Mouse (Mus musculus) myocyte (in vitro differentiated cells): ENCODE measurements around the gene Lrrc36. TPM values are rescaled to one million over a fixed set of nuclear protein-coding genes. Genes with fewer than 3 reads are reported as not detected.

Source experiments
- H3K27me3 ChIP-seq: one replicate; pipeline ENCODE4 v1.6.1; 2011; ENCODE audit not compliant: control insufficient read depth, insufficient read depth, insufficient read length
- H3K36me3 ChIP-seq: one replicate; pipeline ENCODE4 v1.6.1; 2011; ENCODE audit not compliant: control insufficient read depth, insufficient read depth
- H3K4me2 ChIP-seq: one replicate; pipeline ENCODE4 v1.6.1; 2011; ENCODE audit warnings: low read depth, control low read depth
- H3K4me3 ChIP-seq: one replicate; pipeline ENCODE4 v1.5.1; 2011; ENCODE audit warnings: mild to moderate bottlenecking, control low read depth, moderate library complexity
- H3K79me2 ChIP-seq: one replicate; pipeline ENCODE4 v1.6.1; 2011; ENCODE audit not compliant: control insufficient read depth, insufficient read depth
- H3ac ChIP-seq: one replicate; pipeline ENCODE4 v1.6.1; 2011; ENCODE audit not compliant: control insufficient read depth, insufficient read length
- CEBPB ChIP-seq: IDR thresholded peaks from 2 replicates; pipeline ENCODE4 v1.6.1; 2011; ENCODE audit warnings: mild to moderate bottlenecking, moderate library complexity; ENCODE audit not compliant: poor library complexity, insufficient read depth, severe bottlenecking
- E2F4 ChIP-seq: IDR thresholded peaks from one replicate; pipeline ENCODE4 v1.6.1; 2011; ENCODE audit warnings: mild to moderate bottlenecking, control low read depth, moderate library complexity; ENCODE audit not compliant: insufficient read depth
- MAX ChIP-seq: IDR thresholded peaks from one replicate; pipeline ENCODE4 v1.6.1; 2011; ENCODE audit warnings: low read depth, mild to moderate bottlenecking, control low read depth
- MYOD1 ChIP-seq, 3 experiments: IDR thresholded peaks; one replicate each; pipeline ENCODE4 v1.6.1; 2011; ENCODE audit warnings: control low read depth in 2 of 3, low read depth in 2 of 3, mild to moderate bottlenecking in 2 of 3, moderate library complexity in 1 of 3; ENCODE audit not compliant: insufficient read length in 2 of 3, control insufficient read depth in 1 of 3
- MYOG ChIP-seq, 3 experiments: IDR thresholded peaks; one replicate each; pipeline ENCODE4 v1.6.1; 2011; ENCODE audit warnings: control low read depth in 2 of 3, low read depth in 2 of 3, mild to moderate bottlenecking in 2 of 3; ENCODE audit not compliant: insufficient read length in 2 of 3, control insufficient read depth in 1 of 3, insufficient read depth in 1 of 3
- POLR2A ChIP-seq: IDR thresholded peaks from one replicate; pipeline ENCODE4 v1.6.1; 2011; ENCODE audit warnings: low read depth, mild to moderate bottlenecking, control low read depth, moderate library complexity; ENCODE audit not compliant: insufficient read length
- POLR2AphosphoS2 ChIP-seq: IDR thresholded peaks from one replicate; pipeline ENCODE4 v1.6.1; 2011; ENCODE audit warnings: low read depth, control low read depth; ENCODE audit not compliant: insufficient read length
- REST ChIP-seq: IDR thresholded peaks from one replicate; pipeline ENCODE4 v1.6.1; 2011; ENCODE audit warnings: mild to moderate bottlenecking, control low read depth, moderate library complexity; ENCODE audit not compliant: insufficient read depth, insufficient read length
- SRF ChIP-seq: IDR thresholded peaks from one replicate; pipeline ENCODE4 v1.6.1; 2011; ENCODE audit warnings: low read depth; ENCODE audit not compliant: control insufficient read depth, insufficient read length
- TCF12 ChIP-seq: IDR thresholded peaks from one replicate; pipeline ENCODE4 v1.6.1; 2011; ENCODE audit warnings: mild to moderate bottlenecking, control low read depth; ENCODE audit not compliant: poor library complexity, insufficient read depth, severe bottlenecking
- TCF3 ChIP-seq: IDR thresholded peaks from one replicate; pipeline ENCODE4 v1.6.1; 2011; ENCODE audit warnings: low read depth, control low read depth; ENCODE audit not compliant: insufficient read length
- USF1 ChIP-seq: IDR thresholded peaks from one replicate; pipeline ENCODE4 v1.6.1; 2011; ENCODE audit warnings: low read depth, mild to moderate bottlenecking, control low read depth, moderate library complexity
- polyA plus RNA-seq: library from polyadenylated mRNA; unstranded; fragments of >200 nt; fragmentation: generic; extraction: Trizol; gene quantifications from one replicate; pipeline ENCODE4 v1.2.1, GENCODE M21; 2012; ENCODE audit warnings: missing spikeins

Lrrc36 gene
- polyA plus RNA-seq, 1 experiment, result not detected

GRCm38 (mm10) chr8:105378673-105379072 is 34.7 kb upstream of the Lrrc36 start:
- Histone ChIP-seq H3K36me3 (no peaks in the 10 kb centered on the region), H3ac (no peak overlapping the region), H3K27me3 (no peaks in the 10 kb centered on the region), H3K4me3 (no peak overlapping the region), H3K79me2 (no peaks in the 10 kb centered on the region), H3K4me2 (no peak overlapping the region)
- peak in 1 of 3 experiments; percentile 33 for TF ChIP-seq MYOG (IDR thresholded peaks at IDR 0.05; ENCODE audit: control insufficient read depth in 1 of 3, insufficient read depth in 1 of 3, insufficient read length in 2 of 3, low read depth in 2 of 3)
- no peak for TF ChIP-seq POLR2AphosphoS2

DNA sequence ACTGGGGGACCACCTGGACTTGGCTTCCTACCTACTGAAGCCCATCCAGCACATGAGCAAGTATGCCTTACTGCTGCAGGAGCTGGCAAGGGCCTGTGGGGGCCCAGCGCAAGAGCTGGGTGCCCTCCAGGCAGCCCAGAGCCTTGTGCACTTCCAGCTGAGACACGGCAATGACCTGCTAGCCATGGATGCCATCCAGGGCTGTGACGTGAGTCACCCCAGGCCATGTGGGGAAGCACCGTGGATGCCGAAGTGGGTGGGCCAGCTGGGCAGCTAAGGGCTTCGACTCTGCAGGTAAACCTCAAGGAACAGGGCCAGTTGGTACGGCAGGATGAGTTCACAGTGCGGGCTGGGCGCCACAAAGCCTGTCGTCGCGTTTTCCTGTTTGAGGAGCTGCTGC is 33.1 kb upstream of the Lrrc36 start:
- H3K79me2 ChIP-seq, result no peaks in the 10 kb centered on the region
- no peaks in the 10 kb centered on the region for H3K27me3 ChIP-seq

DNA sequence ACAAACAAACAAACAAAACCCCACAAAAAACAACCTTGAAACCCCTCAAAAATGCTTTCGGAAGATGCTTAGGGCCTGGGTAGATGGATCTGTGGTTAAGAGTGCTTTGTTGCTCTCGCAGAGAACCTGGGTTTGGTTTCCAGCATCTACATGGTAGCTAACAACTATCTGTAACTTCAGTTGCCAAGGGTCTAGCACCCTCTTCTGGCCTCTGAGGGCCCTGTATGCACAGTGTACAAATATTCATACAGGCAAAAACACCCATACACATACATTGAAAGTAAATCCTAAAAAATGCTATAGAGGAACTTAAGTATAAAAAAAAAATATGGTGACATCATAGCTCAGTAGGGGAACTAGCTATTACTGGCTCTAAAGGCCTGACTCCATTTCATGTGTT is 29.3 kb upstream of the Lrrc36 start:
- Histone ChIP-seq H3K79me2 (no peaks in the 10 kb centered on the region), H3K4me3 (no peak overlapping the region)
- no peak for TF ChIP-seq POLR2AphosphoS2

More for the DNA sequence above, 33.1 kb upstream of the Lrrc36 start:
- Histone ChIP-seq H3K36me3 (no peaks in the 10 kb centered on the region), H3ac (no peak overlapping the region), H3K4me2 (no peak overlapping the region), H3K4me3 (no peak overlapping the region)
- TF ChIP-seq MYOD1 (IDR thresholded peaks at IDR 0.05; ENCODE audit: control insufficient read depth in 1 of 3, insufficient read length in 2 of 3, low read depth in 2 of 3) (no peak), POLR2A (no peak), USF1 (no peak), E2F4 (no peak), MYOG (IDR thresholded peaks at IDR 0.05; ENCODE audit: control insufficient read depth in 1 of 3, insufficient read depth in 1 of 3, insufficient read length in 2 of 3, low read depth in 2 of 3) (no peak), TCF12 (no peak), REST (no peak), TCF3 (no peak), MAX (no peak), CEBPB (no peak), POLR2AphosphoS2 (no peak), SRF (no peak)

DNA sequence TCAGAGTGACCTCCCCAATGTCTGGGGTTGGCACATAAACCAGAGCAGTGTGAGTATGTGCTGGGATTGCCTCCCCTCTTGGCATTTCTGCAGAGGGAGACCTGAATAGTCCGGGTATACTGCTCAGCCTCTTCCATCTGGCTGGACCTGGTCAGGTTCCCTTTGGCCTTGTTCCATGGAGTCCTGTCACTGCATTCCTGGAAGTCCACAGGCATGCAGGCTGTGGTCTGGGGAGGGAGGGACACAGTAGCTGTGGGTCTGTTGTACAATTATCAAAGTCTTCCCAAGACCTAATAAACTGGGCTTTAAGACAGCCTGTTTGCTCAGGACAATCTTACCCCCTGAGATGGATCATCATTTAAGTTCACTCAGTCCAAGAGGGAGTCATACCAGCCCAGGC is 26.2 kb upstream of the Lrrc36 start:
- Histone ChIP-seq H3K27me3 (no peaks in the 10 kb centered on the region), H3K4me2 (no peak overlapping the region), H3K4me3 (no peak overlapping the region), H3K79me2 (no peaks in the 10 kb centered on the region), H3K36me3 (no peaks in the 10 kb centered on the region), H3ac (no peak overlapping the region)
- TF ChIP-seq MYOG (IDR thresholded peaks at IDR 0.05; ENCODE audit: control insufficient read depth in 1 of 3, insufficient read depth in 1 of 3, insufficient read length in 2 of 3, low read depth in 2 of 3) (peak in 1 of 3 experiments; percentile 8), SRF (no peak)

More for the DNA sequence above, 29.3 kb upstream of the Lrrc36 start:
- no peak overlapping the region for H3ac ChIP-seq
- no peaks in the 10 kb centered on the region for H3K27me3 ChIP-seq
- no peaks in the 10 kb centered on the region for H3K36me3 ChIP-seq
- no peak overlapping the region for H3K4me2 ChIP-seq

- Histone ChIP-seq H3K27me3 (no peaks in the 10 kb centered on the region), H3K4me3 (no peak overlapping the region), H3ac (no peak overlapping the region), H3K79me2 (no peaks in the 10 kb centered on the region), H3K36me3 (no peaks in the 10 kb centered on the region), H3K4me2 (no peak overlapping the region)
- TF ChIP-seq USF1 (no peak), POLR2A (no peak), TCF3 (no peak), CEBPB (no peak), MYOD1 (IDR thresholded peaks at IDR 0.05; ENCODE audit: control insufficient read depth in 1 of 3, insufficient read length in 2 of 3, low read depth in 2 of 3) (no peak), TCF12 (no peak), E2F4 (no peak), REST (no peak), MAX (no peak)
Observed at GRCm38 (mm10) chr8:105389096-105389495, 24.3 kb upstream of the Lrrc36 start.

DNA sequence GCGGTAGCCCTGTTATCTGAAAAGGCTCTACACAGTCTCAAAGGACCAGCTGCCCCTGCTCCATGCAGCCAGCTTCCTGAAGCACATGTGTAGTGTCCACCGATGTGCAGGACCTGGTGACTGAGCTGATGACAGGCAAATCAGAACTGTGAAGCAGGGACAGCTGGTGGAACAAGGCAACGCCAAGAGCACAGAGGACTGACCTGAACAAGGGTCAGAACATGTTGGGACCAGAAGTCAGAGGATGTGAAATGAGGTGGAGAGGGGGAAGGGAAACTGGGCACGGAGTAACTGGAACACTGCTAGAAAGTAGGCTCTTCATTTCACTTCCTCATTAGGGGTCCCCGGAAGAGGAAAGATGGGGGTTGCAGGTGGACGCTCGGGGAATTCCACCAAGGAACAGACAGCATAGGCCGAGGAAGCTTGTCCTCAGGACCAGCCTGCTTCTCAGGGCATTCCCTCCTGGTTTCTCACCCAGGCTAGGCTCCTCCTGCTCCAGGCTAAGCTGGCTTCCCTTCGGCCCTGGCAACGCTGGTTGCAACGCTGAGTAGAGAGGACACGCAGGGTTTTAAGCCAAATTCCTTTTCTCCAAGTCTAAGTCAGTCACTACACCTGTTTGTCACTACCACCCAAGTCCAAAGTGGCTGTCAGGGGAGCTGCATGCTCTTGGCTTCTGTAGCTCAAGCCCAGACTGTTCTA is 20.1 kb upstream of the Lrrc36 start:
- no peaks in the 10 kb centered on the region for H3K79me2 ChIP-seq
- H3K36me3 ChIP-seq, result no peaks in the 10 kb centered on the region
- TF ChIP-seq REST (no peak), E2F4 (no peak), SRF (no peak), USF1 (no peak), MAX (no peak), CEBPB (no peak), MYOG (IDR thresholded peaks at IDR 0.05; ENCODE audit: control insufficient read depth in 1 of 3, insufficient read depth in 1 of 3, insufficient read length in 2 of 3, low read depth in 2 of 3) (no peak), POLR2A (no peak), POLR2AphosphoS2 (no peak), TCF3 (no peak), MYOD1 (IDR thresholded peaks at IDR 0.05; ENCODE audit: control insufficient read depth in 1 of 3, insufficient read length in 2 of 3, low read depth in 2 of 3) (no peak), TCF12 (no peak)
- H3K27me3 ChIP-seq, result no peaks in the 10 kb centered on the region
- no peak overlapping the region for H3ac ChIP-seq
- H3K4me2 ChIP-seq, result no peak overlapping the region
- no peak overlapping the region for H3K4me3 ChIP-seq
